Mouse (Mus musculus) lung, postnatal 0 days (tissue): ENCODE results near the gene Gm20388.

Experiments used
- CTCF ChIP-seq: IDR thresholded peaks from 2 replicates; pipeline ENCODE4 v1.5.1; 2016; ENCODE audit warnings: antibody characterized with exemption, mild to moderate bottlenecking
- EP300 ChIP-seq: IDR thresholded peaks from 2 replicates; pipeline ENCODE4 v1.6.1; 2016; ENCODE audit warnings: antibody characterized with exemption, mild to moderate bottlenecking, control low read depth

GRCm38 (mm10) chr8:123027786-123028185 lies 3117.1 kb downstream of the Gm20388 start:
- TF ChIP-seq CTCF (no peak), EP300 (no peak)
